Mouse (Mus musculus) kidney, adult 2 months (tissue): Measurements from ENCODE around the gene Mgat1.

Source experiments
- CTCF ChIP-seq: fragments of 200-500 bp; conservative IDR thresholded peaks from 2 replicates; pipeline ENCODE4 v1.5.1; 2011; ENCODE audit warnings: low read depth, mild to moderate bottlenecking, control low read depth, low read length, moderate library complexity, mixed read lengths; ENCODE audit not compliant: insufficient read depth, insufficient read length
- POLR2A ChIP-seq: fragments of 200-500 bp; IDR thresholded peaks from one replicate; pipeline ENCODE4 v1.6.1; 2011; ENCODE audit warnings: low read depth, low read length, control low read depth

GRCm38 (mm10) chr11:49270368-49270767 is 26.4 kb downstream of the Mgat1 start:
- TF ChIP-seq POLR2A (no peak), CTCF (no peak)
